Mouse (Mus musculus): ENCODE measurements around the gene Fbxw10.

Fbxw10 gene

GRCm38 (mm10) chr11:62911362-62911761 lies 64.5 kb downstream of the Fbxw10 start:
- no peak for DNase-seq

- DNase-seq = no peak
These were observed 66.3 kb downstream of the Fbxw10 start for GRCm38 (mm10) chr11:62913141-62913540.

DNA sequence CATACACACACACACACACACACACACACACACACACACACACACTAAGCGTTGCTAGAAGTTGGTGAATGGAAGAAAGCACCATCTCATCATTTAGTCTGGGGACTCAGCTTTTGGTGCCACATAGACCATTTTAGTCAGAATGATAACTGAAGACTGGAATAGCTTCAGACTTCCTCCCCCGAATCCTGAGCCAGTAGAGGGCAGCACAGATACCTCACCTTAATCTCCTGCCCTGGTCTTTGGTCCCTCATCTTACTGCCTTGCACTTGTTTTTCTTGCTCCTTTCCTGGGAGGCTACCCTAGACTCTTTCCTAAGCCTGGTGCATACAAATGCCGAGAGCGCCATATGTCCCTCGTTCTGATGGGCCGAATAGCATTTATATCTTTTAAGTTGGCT lies 67.7 kb downstream of the Fbxw10 start:
- no peak for DNase-seq

DNA sequence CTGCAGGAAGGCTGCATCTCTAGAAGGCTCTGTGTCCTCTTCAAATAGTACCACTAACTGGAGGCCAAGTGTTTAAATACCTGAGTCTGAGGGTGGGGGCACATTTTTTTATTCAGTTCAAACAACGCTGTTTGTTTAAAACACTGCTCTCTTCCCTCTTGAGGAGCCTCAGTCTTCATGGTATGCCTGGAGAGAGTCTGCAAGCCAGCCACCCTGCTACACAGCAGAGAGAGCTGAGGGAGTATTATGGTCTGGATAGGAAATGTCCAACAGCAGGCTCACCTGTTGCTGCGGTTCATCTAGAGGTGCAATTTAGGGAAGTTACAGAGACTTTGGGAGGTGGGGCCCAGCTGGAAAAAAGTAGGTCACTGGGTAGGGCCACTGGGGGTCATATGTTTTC lies 68.6 kb downstream of the Fbxw10 start:
- DNase-seq = no peak

DNA sequence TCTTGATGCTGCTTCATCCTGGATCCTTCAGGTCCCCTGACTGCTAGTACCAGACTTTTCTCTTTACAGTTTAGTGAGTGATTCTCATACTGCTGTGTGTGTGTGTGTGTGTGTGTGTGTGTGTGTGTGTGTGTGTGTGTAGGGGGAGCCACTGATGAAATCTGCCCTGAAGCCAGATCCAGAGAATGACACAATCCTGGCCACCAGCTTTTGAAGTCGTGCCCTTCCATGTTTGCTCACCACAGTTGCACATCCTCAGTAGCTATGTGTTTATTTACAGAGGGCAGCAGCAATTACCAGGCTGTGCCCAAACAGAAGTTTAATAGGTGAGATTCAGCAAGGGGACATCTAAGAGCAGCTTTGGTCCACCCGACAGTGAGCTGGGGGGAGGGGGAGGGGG lies 69.9 kb downstream of the Fbxw10 start:
- DNase-seq = no peak

- DNase-seq = no peak
These were observed 73.3 kb downstream of the Fbxw10 start for GRCm38 (mm10) chr11:62919946-62920742.

- DNase-seq = no peak
These were observed 73.8 kb downstream of the Fbxw10 start for GRCm38 (mm10) chr11:62920743-62921050.

- DNase-seq = peak; percentile 31 to 34
These were observed 74.4 kb downstream of the Fbxw10 start for GRCm38 (mm10) chr11:62921052-62921977.

DNA sequence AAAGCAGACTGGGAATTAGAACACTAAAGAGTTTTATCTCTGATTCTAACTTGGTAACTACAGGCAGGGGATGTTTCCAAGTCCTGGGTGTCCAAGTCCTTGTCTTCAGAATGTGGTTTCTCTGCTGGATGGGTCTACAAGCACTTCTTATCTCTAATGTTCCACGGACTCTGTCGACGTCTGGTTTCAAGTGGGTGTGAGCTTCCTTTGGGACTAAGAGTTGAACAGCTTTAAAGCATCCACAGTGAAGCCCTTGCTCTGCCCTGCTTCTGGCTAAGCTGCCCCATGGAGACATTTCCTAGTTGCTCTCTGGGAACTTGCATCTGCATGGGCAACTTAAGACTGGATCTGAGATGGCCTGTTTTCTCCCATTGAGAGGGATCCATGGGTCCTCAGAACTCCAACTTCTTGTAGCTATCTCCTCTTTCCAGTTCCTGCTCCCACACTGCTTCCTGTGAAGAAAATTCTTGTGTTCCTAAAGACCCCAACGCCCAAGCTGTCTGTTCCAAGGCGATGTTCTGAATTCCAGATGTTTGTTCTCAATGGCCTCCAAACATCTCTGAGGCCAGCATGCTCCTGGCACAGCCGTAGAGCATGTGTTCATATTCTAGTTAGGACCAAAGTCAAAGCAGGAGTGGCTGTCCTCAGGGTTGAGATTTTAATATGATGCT lies 77.4 kb downstream of the Fbxw10 start:
- DNase-seq = no peak
